Mouse (Mus musculus): Measurements from ENCODE around the gene Pkm.

- no peak for TF ChIP-seq GATA1 (IDR thresholded peaks at IDR 0.05; ENCODE audit: borderline replicate concordance, low read length)
- TF ChIP-seq FLI1 (IDR thresholded peaks at IDR 0.05; ENCODE audit: low read length) = no peak
These were observed at the start of gene Pkm for GRCm38 (mm10) chr9:59655958-59656634.
